Mouse (Mus musculus) NIH3T3 (cell line): Measurements from ENCODE around the gene Stat4.

Experiments
- DNase-seq: peaks from one replicate; pipeline ENCODE4 v3.0.0-alpha.2; 2012; ENCODE audit warnings: low read depth

Stat4 gene

DNA sequence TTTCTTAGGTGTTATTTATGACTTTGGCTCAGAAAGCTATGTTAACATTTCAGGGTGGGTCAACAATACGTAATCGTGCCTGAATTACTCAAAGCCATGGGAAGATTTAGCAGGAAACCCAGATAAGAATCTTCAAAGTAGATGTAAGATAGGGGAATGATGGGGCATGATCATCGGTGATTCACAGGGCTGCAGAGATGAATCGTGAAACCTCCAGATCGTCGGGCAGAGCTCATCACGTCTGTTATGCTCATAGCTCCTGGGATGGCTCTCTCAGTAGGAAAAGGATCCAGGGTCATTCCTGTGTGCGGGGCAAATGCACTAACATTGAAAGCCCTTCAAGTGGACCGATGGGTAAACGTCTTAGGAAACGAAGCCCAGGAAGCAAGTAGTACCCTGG lies 120.3 kb downstream of the Stat4 start:
- DNase-seq = no peak

DNA sequence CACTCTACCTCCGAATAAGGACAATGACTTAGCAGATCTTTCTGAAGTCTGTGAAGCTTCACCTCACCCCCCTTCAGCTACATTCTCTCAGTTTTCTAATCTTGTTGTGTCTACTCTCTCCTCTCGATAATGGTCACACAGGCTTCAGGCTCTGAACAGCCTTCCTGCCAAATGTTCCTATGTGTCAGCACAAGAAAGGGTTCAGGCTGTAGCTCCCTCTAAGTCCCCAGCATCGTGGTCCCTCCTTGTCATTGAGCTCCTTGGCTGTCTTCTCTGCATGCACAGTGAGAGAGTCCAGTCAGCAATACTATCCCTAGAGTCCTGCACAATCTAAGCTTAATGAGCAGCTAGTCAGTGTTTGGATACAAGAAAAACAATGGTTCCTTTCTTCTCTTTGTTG lies 124.3 kb downstream of the Stat4 start:
- DNase-seq = no peak

DNA sequence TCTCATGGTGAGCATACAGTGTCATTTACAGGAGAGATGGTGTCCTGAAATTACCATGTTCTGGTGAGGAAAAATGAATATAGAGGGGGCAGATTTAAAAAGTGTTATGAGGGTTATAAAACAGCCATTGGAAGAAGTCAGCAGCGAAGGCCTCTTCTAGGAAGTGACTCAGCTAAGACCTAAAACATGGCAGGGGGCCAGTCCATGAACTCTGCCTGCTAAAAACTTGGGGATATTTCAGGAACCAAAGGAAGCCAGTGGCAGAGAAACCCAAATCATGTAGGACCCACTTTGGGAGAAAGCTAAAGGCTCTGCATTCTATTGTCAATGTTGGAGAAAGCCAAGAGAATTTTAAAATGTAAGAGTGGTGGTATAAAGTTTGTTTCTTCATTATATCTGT lies 125.4 kb downstream of the Stat4 start:
- DNase-seq = peak; percentile 80

DNA sequence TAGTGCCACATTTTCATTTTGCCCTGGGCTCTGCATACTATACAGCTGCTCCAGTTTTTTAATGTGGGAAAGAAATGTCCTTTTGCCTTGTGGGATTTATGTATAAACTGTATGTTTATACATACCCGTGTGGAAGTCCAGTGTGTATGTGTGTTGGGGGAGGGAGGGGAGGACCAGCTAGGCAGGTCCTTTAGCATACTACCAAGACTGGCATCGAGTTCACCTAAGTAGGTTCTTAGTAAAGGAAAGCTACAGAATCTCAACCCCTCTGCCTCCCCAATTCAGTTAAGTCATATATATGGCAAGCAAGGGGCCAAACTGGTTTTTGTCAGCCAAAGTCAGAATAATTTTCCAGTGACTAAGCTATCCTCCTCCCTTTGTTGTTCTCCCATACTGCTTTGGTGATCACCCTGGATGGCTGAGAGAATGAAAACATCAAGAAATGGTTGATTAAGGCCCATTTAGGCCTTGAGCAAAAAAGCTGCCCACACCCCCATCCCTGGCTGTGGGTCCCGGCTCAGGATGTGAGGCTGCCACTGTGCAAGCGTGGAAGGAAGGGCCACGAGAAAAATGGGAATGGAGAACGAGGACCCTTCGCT lies 126.2 kb downstream of the Stat4 start:
- no peak for DNase-seq

DNA sequence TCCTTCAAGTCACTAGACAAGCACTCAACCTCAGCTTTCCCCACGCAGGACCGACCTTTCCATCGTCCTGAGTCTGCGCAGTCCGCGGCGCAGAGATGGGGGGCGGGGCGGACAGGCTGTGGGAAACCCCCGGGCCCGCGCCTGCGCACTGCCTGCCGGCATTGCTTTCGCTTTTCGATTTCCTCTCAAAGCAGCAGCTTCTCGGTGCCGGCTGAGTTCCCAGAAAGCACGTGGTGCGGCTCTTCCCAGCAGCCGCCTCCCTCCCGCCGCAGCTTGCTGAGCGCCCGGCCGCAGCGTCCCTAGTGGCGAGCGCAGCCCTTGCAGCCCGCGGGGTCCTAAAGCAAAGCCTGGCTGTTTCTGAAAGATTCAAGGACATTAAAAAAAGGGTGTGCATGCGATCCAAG lies 126.7 kb downstream of the Stat4 start:
- peak; percentile 99 for DNase-seq

DNA sequence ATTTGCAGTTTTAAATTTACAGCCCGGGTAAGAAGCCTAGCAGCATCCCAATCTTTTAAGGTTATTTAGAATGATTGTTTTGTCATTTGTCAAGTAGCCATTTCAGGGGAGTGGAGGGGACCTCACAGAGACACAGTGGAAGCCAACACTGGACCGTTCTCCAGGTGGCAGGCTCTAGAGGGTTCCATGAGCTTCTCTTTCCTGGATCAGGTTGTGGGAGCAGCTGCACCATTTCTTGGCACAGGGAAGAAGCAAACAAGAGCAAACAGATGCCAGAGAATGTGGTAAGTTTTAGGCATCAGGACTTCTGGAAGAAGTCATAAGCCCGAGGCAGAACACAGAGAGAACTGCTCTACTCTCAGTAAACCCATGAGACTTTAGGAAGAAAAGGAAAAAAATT lies 129.5 kb downstream of the Stat4 start:
- no peak for DNase-seq

DNA sequence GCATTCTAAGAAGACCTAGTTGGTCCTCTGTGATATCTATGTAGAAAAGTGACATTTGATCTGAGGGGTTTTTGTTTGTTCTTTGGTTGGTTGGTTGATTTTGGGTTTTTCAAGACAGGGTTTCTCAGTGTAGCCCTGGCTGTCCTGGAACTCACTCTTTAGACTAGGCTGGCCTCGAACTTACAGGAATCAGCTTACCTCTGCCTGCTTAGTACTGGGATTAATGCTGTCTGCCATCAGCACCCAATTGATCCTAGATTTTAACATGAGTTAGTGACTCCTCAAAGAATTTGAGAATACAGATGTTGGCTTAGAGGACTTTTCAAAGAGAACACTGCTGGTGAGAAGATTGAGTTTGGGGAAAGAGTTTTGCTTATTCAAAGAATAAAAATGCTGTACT lies 130.8 kb downstream of the Stat4 start:
- DNase-seq = no peak

DNA sequence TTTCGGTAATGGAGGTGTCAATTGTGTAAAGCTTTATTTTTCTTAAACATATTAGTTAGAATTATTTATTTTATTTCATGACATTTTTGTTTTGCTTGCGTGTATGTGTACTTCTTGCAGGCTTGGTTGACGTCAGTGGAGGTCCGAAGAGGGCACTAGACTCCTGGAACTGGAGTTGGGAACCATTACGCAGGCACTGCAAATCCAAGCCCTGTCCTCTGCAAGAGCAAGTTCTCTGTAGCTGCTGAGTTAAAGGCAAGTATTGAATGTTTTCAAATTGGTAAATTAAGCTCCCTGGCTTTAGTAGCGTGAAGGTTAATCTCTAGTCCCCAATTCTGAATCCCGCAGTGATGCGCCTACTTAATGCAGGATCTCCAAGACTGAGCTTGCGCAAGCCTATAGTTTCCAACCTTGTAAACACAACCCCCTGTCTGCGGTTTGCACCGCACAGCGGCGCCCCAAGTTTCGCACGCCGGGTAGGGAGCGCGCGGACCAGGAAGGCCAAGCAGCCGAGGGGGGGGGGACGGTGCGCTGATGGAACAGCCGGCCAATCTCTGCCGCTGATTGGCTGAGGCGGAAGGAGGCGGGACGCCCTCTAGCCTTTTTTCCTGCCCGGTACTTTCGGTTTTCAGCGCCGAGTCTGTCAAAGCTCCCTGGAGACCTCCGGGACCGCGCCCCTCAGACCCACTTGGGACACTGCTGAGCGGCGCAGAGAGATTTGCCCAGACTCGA lies 132.1 kb downstream of the Stat4 start, which contains the start of gene Stat1:
Stat1 (plus strand) TSS at position 581 of the 732 bp plus-strand sequence.
- DNase-seq = peak; percentile 98

DNA sequence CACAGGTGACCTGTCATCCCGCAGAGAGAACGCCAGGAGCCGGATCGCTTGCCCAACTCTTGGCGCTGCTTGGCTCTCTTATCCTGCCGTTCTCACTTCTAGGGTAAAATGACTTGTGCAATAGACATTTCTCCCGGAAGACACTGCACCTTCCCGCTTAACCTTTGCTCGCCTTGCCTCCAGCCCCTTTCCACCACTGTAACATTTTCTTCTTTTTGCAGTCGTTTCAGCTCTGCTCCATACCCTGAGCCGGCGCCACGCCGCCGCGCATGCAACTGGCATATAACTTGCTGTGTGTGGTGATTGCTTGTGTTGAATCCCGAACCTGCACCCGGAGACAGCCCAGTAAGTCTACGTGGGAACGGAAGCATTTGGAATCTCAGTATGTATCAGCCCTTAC lies 132.7 kb downstream of the Stat4 start:
- DNase-seq = peak; percentile 60

DNA sequence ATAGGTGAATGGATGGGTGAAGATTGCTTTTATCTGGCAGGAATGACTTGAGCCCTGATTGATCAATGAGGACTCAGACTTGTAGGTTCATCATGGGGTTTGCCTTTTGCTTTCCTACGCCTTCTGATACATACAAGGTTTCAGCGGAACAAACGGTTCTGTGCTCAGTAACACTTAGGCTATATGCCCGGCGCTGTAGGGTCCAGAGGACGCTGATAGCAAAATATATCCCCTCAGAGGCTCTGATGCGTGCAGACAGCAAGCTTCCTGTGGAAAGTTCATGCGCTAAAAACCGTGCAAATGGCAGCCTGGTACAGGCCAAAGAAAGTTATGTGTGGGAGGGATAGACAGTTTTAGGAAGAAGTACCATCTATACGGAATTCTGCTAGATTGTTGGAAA lies 133.2 kb downstream of the Stat4 start:
- peak; percentile 9 for DNase-seq

DNA sequence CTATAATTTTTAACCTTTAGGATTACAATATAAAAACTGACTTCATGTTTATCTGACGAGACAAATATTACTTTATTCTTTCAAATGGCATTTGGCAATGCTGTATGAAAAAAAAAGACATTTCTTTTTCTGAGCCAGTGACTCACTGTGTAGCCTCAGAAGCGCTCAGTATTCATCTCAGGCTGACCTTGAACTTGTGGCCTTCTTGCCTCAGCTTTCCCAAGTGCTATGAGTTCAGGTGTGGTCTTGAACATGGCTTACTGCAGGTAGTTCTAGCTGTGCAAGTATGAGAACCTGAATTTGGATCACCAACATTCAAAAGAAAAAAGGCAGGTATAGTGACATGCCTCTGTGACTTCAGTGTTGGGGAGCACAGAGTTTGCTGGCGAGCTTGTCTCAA lies 134.1 kb downstream of the Stat4 start:
- DNase-seq = no peak

DNA sequence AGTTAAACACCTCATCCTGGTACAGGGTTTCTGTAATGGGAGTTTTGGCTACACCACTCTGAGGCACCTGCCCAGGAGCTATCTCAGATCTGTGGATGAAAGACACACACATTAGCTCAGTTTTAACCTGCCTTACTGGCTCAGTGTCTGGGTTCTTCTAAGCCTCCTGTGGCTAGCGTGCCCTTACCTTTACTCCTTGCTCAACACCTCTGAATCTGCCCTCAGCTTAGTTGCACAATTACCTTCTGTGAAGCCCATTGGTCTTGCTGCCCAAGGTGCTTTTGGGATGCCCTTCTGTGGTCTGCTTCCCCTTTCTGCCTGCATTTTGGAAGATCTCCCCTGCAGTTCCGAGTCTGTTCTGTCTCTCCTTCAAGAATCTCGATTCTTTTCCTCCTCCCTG lies 137.9 kb downstream of the Stat4 start:
- DNase-seq = no peak

DNA sequence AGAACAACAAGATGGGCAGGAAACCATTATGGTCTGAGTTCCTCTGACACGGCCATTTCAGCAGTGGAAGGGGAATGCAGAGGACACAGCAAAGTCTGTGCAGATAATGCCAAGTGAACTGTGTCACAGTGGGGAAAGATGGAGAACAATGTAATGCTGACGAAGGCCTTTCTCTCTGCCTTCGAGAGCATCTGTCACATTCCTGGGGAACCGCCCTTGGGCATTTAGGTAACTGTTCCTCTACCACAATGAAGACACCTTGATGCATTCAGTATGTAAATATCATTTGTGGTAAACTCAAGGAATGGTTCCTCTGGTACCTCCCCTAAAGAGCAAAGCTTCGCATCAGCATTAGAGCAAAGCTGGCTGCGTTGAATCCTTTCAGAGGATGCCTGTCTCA lies 140.4 kb downstream of the Stat4 start:
- no peak for DNase-seq

DNA sequence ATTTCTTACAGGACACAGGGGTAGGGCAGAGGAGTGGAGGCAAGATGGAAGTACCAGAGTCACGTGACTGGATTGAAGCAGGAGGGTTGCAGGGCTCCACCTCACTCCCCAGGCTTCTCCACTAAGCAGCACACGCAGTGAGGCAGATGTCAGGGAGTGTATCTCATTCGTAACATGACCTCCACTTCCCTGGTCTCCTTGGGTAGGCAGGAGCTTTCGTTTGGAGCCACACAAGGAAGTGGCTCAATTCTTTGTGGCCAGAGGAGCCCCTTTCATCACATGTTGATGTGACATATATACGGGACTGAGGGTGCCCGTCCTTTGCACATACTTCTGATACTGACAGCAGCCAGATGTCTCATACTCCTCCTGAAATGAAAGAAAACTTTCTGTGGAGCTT lies 142.8 kb downstream of the Stat4 start:
- no peak for DNase-seq

DNA sequence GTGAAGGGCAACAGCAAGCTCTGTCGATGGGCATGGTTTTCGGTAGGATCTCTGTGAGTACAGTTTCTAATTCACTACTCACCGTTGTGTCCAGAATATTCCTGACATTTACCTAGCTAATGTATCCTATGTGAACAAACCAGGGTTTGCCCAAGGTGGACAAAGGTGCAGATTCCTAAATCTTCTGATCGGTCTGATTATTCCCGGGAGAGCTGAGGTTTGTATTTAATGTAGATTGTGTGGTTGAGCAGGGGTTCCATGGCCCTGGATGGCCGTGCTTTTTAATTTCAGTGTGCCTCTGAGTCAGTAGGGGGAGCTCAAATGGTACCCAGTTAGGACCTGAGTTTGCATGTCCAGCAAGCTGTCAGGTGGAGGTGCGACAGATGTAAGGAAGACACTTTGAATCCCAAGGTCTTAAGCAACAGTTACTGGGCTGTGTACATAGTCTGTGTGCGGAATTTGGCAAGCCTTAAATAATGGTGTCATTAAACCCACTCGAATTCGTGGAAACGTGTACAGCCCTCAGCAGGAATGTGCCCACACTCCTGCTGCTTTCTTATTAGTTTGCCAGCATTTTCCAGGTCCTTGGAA lies 144.9 kb downstream of the Stat4 start:
- no peak for DNase-seq

DNA sequence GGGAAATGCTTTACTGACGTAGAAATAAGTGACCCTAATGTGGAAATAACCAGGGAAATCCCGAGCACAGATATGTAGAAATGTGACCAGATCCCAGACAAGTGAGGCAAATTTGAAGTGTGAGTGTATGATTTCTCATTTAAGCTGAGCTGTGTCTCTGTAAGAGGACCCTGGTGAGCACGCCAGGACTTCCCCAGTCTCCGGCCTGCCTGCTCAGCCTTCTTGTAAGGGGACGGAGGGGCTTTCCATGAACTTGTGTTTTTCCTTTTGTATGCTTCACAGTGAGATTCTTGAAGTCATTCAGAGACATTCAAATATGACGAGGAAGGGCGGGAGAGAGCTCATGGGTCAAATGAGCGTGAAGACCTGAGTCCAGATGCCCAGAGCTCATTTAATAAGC lies 146.3 kb downstream of the Stat4 start:
- DNase-seq = no peak

DNA sequence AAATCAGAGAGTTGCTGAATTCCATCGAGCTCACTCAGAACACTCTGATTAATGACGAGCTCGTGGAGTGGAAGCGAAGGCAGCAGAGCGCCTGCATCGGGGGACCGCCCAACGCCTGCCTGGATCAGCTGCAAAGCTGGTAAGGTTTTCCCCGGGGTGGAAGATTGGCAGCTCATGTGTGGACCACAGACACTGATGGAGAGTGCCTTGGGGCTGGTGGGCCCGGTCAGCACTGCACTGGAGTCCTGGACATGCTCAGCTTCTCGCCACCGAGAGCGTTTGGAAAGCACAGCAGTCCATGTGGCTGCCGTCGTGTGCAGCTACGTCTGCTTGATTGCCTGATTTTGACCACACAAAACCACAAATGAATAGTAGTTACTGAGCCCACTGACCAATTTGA lies 150.3 kb downstream of the Stat4 start:
- DNase-seq = no peak

DNA sequence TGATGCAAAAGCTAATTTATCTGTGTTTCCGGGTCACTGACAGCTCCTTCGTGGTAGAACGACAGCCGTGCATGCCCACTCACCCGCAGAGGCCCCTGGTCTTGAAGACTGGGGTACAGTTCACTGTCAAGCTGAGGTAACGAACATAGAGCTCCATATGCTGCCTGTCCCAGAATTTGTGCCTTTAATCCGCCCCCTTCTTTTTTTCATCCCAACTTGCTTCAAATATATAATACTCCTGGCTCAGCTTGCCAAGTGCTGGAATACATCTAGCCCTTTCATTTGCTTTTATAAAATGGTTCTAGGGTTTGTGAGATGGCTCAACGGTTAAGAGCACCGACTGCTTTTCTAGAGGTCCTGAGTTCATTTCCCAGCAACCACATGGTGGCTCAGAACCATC lies 153.6 kb downstream of the Stat4 start:
- no peak for DNase-seq

DNA sequence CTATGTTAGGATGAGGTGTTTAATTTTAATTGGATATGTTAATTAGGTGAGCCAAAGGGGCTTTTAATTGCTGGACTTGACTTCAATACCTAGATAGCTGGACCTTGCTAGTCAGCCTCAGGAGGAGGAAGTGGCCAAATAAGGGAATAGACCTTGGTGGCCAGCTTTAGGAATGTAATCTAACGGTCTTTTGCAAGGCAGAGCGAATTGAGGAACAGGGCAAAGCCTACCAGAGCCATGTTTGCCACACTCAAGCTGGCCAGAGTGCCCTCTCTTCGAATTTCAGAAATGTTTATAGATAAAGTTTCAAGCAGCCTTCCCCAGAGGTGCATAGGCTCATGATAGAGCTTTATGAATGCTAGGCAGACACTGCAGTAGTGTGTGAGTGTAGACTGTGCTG lies 154.5 kb downstream of the Stat4 start:
- no peak for DNase-seq

DNA sequence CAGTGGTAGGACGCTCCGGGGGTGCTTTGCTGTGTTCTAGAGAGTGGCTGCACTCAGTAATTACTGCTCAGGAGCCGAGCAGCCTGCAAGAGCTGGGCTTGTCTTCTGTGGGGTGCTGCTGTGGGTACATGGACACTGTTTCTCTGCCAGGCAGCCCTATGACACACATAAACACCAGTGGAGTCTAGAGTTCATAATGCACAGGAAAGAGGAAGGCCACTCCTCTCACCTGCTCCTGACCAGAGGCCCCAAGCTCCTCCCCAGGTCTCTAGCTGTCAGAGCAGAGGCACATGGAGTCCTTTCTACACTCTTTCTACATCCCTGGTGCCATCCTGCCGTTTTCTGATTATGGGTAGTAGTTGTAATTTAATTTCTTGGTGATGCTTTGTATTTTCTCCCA lies 155.2 kb downstream of the Stat4 start:
- DNase-seq = no peak

DNA sequence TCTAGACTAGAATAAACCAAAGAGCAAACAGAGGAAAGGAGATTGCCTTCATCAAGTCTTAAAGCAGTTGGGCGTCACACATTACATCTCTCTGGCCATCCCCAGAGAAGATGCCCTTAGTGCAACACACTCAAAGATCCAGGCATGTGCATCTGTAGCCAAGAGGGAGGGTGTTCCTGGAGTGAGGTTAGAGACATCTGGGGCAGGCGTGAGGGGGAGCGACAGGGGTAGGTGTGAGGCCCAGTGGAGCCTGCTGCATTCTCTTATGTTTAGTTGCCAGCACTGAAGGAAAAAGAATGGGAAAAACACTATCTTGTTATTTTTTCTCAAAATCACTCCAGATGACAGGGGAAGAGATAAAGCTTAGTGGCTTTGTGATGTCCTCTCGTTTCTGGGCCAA lies 156.2 kb downstream of the Stat4 start:
- DNase-seq = no peak

DNA sequence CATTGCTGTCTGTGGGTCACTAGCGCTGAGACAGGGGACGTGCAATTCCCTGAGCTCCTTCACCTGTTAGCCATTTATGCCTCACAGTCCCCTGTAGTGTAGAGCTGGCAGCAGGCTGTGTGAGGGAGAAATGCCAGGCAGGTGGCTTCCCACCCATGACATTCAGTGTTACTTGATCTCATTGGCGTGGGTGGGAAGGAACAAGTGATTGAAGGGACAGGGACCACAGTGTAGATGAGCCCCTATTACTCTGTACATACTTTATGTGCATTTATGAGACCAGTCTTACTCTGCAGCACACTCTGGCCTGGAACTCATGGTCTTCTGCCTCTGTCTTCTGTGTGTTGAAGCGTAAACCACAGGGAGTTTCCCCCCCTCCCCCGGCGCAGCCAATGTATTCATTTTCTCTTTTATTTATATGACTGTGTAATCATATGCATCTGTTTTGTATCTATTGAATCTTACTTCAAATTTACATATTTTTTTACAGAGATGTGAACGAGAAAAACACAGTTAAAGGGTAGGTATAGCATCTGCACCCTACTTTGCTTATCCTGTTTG lies 156.7 kb downstream of the Stat4 start:
- no peak for DNase-seq

DNA sequence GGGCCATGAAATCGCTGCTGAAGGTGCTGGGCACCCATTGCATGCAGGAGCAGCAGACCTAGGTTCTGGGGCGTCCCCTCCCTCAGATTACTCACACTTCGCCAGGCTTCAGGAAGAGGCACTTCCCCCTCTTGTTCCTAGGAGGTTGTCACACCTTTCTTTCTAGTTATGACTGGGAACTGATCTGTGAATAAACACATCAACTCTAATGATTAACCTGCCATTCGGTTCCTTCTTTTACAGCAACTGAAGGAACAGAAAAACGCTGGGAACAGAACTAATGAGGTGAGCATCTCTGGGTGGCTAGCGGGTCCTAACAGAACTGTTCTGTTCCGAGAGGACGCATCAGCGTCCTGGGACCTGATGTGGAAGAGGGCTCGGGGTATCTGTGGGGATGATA lies 158.0 kb downstream of the Stat4 start:
- DNase-seq = no peak
